Mouse (Mus musculus): Measurements from ENCODE around the gene Rpl18a.

Rpl18a gene

DNA sequence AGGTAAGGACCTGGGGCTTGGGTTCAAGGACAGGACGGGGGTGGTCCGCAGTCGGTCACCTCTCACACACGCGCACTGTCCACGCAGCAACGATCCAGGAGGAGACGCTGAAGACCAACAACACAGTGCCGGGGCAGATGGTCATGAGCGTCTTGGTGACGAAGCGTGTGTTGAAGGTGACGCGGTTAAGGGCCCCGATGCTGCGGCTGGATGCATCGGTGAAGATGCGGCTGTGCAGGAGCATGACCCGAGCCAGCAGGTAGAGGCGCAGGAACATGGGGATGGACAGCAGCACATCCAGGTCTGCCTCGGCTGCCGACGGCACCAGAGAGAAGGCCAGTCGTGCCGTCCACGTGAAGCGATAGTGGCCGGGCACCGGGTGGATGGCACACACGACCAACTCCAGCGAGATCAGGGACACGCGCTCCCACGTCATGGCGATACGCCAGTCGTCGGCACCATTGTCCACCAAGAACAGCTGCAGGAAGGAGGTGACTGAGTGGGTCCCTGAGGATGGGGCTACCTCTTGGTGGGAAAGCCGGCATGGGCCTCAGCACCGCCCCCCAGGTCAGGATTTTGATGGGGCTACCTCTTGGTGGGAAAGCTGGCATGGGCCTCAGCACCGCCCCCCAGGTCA is 44.5 kb downstream of the Rpl18a start:
- DNase-seq = no peak

DNA sequence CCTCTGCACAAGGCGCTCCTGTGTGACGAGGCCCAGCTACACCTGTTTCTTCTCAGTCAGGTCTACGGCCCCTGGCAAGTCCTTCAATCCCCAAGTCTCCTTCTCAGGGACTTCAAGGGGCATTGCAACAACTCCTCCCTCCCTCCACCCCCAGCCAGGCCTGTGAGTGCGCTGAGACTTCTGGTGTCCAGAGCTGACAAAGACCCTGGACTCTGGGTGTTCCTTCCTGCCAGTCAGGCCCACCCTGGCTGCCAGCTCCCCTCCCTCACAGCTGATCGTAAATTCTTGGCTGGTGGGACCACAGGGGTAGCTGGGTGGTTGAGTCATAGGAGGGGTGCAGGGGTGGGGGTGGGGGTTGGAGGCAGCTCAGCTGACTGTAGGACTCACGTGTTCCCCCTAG is 45.4 kb downstream of the Rpl18a start:
- DNase-seq = no peak

DNA sequence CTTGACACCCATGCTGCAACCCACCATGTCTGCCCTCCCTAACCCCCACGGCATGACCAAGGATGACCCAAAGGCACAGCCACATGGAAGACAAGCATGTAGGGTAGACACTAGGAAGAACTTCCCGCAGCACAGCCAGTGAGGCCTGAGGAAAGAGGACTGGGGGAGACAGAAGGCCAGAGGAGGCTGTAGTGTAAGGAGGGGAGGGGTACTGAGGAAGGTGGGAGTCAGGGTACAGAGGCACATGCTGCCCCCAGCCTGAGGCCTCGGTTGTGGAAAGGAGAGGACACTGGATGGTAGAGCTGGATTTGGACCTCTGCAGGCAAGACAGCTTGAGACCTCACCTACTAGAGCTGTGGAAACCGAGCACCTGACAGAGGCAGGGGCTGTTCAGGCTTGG is 46.3 kb downstream of the Rpl18a start:
- no peak for DNase-seq

DNA sequence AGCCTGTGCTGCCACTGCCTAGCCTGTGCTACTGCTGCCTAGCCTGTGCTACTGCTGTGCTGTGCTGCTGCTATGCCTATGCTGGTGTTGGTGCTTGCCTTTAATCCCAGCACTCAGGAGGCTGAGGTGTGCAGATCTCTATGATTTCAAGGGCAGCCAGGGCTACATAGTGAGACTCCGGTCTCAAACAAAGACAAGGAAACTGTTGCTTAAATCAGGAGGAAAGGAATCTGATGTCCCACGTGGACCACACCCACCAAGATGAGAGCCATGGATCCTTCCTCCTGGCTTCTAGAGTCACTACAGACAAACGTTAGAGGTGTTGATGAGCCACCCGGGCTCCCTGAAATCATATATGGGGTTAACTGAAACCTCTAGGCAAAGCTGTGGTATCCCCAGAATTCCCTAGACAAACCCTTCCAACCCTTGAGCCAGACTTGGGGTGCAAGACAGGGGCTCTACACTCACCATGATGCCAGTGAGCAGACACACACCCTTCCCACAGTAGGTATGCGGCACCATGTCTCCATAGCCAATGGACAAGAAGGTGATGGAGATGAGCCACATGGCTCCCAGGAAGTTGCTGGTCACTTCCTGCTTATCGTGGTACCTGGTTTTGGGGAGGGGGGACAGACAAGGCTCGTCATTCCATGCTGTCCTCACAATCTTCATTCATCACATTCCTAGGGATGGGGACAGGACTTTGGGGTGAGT is 46.9 kb downstream of the Rpl18a start:
- DNase-seq = no peak

DNA sequence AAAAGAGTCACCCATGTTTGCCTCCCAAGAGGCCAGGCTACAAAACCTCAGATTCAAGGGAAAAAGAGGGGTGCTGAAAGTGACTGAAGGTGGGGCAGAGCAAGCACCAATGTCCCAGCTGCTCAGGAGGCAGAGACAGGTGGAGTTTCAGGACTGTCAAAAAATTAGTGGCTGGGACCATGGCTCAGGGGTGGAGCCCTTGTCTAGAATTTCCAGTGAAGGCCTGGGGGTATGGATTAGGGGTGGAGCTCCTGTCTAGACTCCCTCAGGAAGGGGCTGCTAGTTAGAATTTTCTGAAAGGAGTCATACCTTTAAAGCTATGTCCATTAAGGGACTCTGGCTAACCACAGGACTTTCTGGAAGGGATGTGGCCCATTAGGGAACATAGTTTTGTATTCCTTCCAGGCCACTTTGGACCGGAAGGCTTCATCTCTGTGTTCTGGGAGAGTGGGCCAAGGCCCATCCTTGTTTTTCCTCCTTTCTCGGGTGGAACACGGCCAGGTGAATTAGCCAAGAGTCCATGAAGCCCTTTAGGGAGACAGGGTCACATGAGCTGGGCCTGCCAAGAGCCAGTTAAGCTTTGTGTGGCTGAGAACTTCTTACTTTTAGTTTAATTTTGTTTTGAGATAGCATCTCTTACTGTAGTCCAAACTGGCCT is 47.8 kb downstream of the Rpl18a start:
- DNase-seq = no peak

DNA sequence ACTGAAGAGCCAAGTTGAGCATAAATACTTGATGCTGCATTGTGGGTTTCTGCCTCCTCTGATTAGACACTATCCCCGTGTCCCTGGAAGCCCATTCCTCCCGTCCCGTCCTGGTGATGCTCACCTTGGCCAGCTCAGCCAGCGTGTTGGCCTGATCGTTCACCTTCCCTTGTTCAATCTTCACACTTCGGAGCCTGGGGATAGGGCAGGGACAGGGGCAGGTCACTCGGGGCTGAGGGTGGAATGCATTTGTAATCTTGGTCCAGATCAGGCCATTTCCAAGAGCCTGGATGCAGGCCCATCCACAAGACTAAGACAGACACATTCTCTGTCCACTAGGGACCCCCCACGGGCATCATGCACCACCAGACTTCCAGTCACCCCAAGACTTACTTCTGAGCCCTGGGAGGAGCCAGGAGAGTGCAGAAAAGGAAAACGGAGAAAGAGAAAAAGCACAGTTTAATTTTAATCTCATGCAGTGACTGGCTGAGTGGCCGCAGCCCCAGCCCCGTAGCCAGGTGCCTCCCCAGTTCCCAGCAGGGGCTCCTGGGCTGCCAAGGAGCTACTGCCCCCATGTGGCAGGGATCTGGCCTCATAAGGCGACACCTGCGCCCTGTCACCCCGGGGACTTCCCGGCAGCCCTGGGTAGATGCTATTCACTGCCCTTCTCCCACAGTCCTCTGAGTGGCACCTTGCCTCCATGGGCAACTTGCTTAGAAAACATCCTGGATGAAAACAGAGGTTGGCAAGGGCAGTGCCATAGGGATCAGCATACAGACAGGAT is 50.6 kb downstream of the Rpl18a start:
- no peak for DNase-seq

DNA sequence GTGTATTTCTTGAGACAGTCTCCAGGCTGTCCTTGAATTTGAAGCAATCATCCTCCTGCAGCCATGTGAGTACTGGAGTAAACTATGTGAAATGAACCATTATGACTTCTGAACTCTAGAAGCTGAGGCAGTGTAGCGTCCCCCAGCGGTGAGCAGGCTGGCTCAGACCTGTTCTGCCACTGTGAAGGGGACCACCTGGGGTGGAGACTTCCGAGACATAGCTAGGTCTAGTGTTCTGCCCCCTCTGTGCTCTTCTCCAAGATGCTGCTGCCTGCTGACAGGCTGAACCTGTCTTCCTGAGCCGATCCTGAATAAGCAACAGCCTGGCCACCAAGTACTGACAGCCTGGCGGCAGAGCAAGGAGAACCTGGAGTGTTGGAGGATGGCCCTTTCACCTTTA is 52.1 kb downstream of the Rpl18a start:
- no peak for DNase-seq
